Mouse (Mus musculus) bone marrow, adult 2 months (tissue): ENCODE data around the gene Zbtb5. TPM values are rescaled to one million over a fixed set of nuclear protein-coding genes. Genes with fewer than 3 reads are reported as not detected.
"Not testable (repeated sequence)": the region's sequence is repeated elsewhere in the genome, so short reads cannot be mapped to it uniquely, and the experiment has no call there.

Experiments
- H3K27ac ChIP-seq: fragments of 200-500 bp; 2 replicates; pipeline ENCODE4 v1.5.1; 2012; ENCODE audit warnings: low read depth, mild to moderate bottlenecking, control low read depth, inconsistent platforms, low read length; ENCODE audit not compliant: control insufficient read depth, poor library complexity, insufficient read depth
- H3K4me1 ChIP-seq: fragments of 200-500 bp; 2 replicates; pipeline ENCODE4 v1.6.1; 2011; ENCODE audit warnings: low read length; ENCODE audit not compliant: control insufficient read depth, insufficient read depth
- H3K4me3 ChIP-seq: fragments of 200-500 bp; replicated peaks from 2 replicates; pipeline ENCODE3; 2011; ENCODE audit warnings: mild to moderate bottlenecking, low read depth, low read length, control low read depth; ENCODE audit not compliant: control insufficient read depth
- CTCF ChIP-seq: fragments of 200-500 bp; IDR thresholded peaks from 2 replicates; pipeline ENCODE4 v1.5.1; 2011; ENCODE audit warnings: low read length, control low read depth; ENCODE audit not compliant: control insufficient read depth, insufficient read depth
- POLR2A ChIP-seq: fragments of 200-500 bp; IDR thresholded peaks from 2 replicates; pipeline ENCODE4 v1.6.1; 2011; ENCODE audit warnings: low read depth, mild to moderate bottlenecking, control low read depth, low read length, borderline replicate concordance; ENCODE audit not compliant: control insufficient read depth
- WGBS: fragments of 180-500 bp; shearing (Covaris S2); methylation state at CpG from one replicate; pipeline ENCODE4 v1.1.7; 2018; 5-methylcytosine and 5-hydroxymethylcytosine counted together
- polyA plus RNA-seq: library from polyadenylated mRNA; stranded (reverse); fragments of >200 nt; gene quantifications from 2 replicates; pipeline ENCODE4 v1.2.4, GENCODE M21; 2011; ENCODE audit warnings: low replicate concordance; ENCODE audit not compliant: missing spikeins, insufficient read depth, insufficient read length

The Zbtb5 gene
- polyA plus RNA-seq = 3.3 and 6.5 TPM in 2 replicates

GRCm38 (mm10) chr4:45012105-45012975 lies at the start of gene Zbtb5:
Gene Zbtb5 (minus strand): TSS chr4:45012412.
- TF ChIP-seq CTCF = no peak
- TF ChIP-seq POLR2A = peak; percentile 44; the same call in 1 of the 2 replicates
- H3K27ac ChIP-seq = peak within 1 kb of the TSS; percentile 97
- H3K4me1 ChIP-seq = peaks cover 3% of the 10 kb centered on the region; the same call in 1 of the 2 replicates
- H3K4me3 ChIP-seq = peak within 1 kb of the TSS; percentile 92
- under 1% methylated on average over 63 of the region's 63 CpGs for WGBS

GRCm38 (mm10) chr4:45055451-45055850 lies 43.2 kb upstream of the Zbtb5 start:
- Histone ChIP-seq H3K27ac (no peak overlapping the region), H3K4me3 (no peak overlapping the region), H3K4me1 (no peaks in the 10 kb centered on the region)
- WGBS = 82% methylated on average over 8 of the region's 8 CpGs
- TF ChIP-seq CTCF (no peak), POLR2A (no peak)

- no peak overlapping the region for H3K27ac ChIP-seq
- TF ChIP-seq POLR2A = no peak
- TF ChIP-seq CTCF = peak; percentile 35; the same call in 1 of the 2 replicates
- no peaks in the 10 kb centered on the region for H3K4me1 ChIP-seq
- 39% methylated on average over 3 of the region's 3 CpGs for WGBS
- no peak overlapping the region for H3K4me3 ChIP-seq
These were observed 42.6 kb upstream of the Zbtb5 start for GRCm38 (mm10) chr4:45054862-45055261.

- Histone ChIP-seq H3K27ac (no peak overlapping the region), H3K4me3 (no peak overlapping the region), H3K4me1 (no peaks in the 10 kb centered on the region)
- TF ChIP-seq POLR2A (no peak), CTCF (no peak)
- WGBS = 87% methylated on average over 9 of the region's 9 CpGs
These were observed 35.7 kb upstream of the Zbtb5 start for GRCm38 (mm10) chr4:45047956-45048355.

- 86% methylated on average over 9 of the region's 9 CpGs for WGBS
- H3K4me1 ChIP-seq = no peaks in the 10 kb centered on the region
- no peak overlapping the region for H3K27ac ChIP-seq
- TF ChIP-seq CTCF (no peak), POLR2A (no peak)
- no peak overlapping the region for H3K4me3 ChIP-seq
These were observed 35.2 kb upstream of the Zbtb5 start for GRCm38 (mm10) chr4:45047286-45047887.

GRCm38 (mm10) chr4:45046679-45047078 lies 34.5 kb upstream of the Zbtb5 start:
- WGBS = 89% methylated on average over 5 of the region's 5 CpGs
- Histone ChIP-seq H3K4me1 (no peaks in the 10 kb centered on the region), H3K4me3 (no peak overlapping the region), H3K27ac (no peak overlapping the region)
- TF ChIP-seq CTCF (no peak), POLR2A (no peak)

- TF ChIP-seq POLR2A = no peak
- TF ChIP-seq CTCF = no peak
- no peaks in the 10 kb centered on the region for H3K4me1 ChIP-seq
- no peak overlapping the region for H3K27ac ChIP-seq
- 83% methylated on average over 7 of the region's 7 CpGs for WGBS
- no peak overlapping the region for H3K4me3 ChIP-seq
These were observed 28.6 kb upstream of the Zbtb5 start for GRCm38 (mm10) chr4:45040795-45041194.

- 90% methylated on average over 7 of the region's 7 CpGs for WGBS
- not testable (repeated sequence) for H3K4me3 ChIP-seq, H3K27ac ChIP-seq, H3K4me1 ChIP-seq
These were observed 27.3 kb upstream of the Zbtb5 start for GRCm38 (mm10) chr4:45039546-45039945.

GRCm38 (mm10) chr4:45038879-45039278 lies 26.7 kb upstream of the Zbtb5 start:
- 43% methylated on average over 8 of the region's 8 CpGs for WGBS
- not testable (repeated sequence) for H3K4me1 ChIP-seq, H3K4me3 ChIP-seq

More at GRCm38 (mm10) chr4:45038879-45039278, 26.7 kb upstream of the Zbtb5 start:
- not testable (repeated sequence) for H3K27ac ChIP-seq
